Mouse (Mus musculus) lung, postnatal 25 days (tissue): ENCODE measurements around the gene Idi1.
"Not testable (repeated sequence)": the region's sequence is repeated elsewhere in the genome, so short reads cannot be mapped to it uniquely, and the experiment has no call there.

Experiments
- DNase-seq: peaks from one replicate; pipeline ENCODE4 v3.0.0; 2022; ENCODE audit warnings: low spot score

Gene Idi1

GRCm38 (mm10) chr13:8888603-8889002 lies 3.3 kb downstream of the Idi1 start:
- DNase-seq, result no peak

GRCm38 (mm10) chr13:8905986-8906385 lies 20.7 kb downstream of the Idi1 start:
- DNase-seq, result not testable (repeated sequence)

GRCm38 (mm10) chr13:8913890-8914289 lies 28.6 kb downstream of the Idi1 start:
- DNase-seq, result not testable (repeated sequence)

- DNase-seq, result no peak
Measured at GRCm38 (mm10) chr13:8933499-8933898, 48.2 kb downstream of the Idi1 start.

GRCm38 (mm10) chr13:8937611-8938140 lies 52.4 kb downstream of the Idi1 start:
- not testable (repeated sequence) for DNase-seq

GRCm38 (mm10) chr13:8941110-8941509 lies 55.8 kb downstream of the Idi1 start:
- not testable (repeated sequence) for DNase-seq

- DNase-seq, result not testable (repeated sequence)
Measured at GRCm38 (mm10) chr13:8941701-8942100, 56.4 kb downstream of the Idi1 start.
